Mouse (Mus musculus) embryo, embryonic 9.5 days (tissue): ENCODE results near the gene Vmn2r89.
"Not testable (repeated sequence)": the region's sequence is repeated elsewhere in the genome, so short reads cannot be mapped to it uniquely, and the experiment has no call there.

Experiments
- DNase-seq: peaks from one replicate; pipeline ENCODE4 v3.0.0-alpha.2; 2017; ENCODE audit errors: extremely low spot score

The Vmn2r89 gene

GRCm38 (mm10) chr14:51451557-51451956 is at the start of gene Vmn2r89:
TSS of gene Vmn2r89 (plus strand) at chr14:51451857.
- DNase-seq, result not testable (repeated sequence)

GRCm38 (mm10) chr14:51410520-51410919 is 41.1 kb upstream of the Vmn2r89 start, which contains the start of gene Vmn2r88:
TSS of gene Vmn2r88 (plus strand) at chr14:51410820.
- no peak for DNase-seq

- no peak for DNase-seq
Observed at GRCm38 (mm10) chr14:51423885-51424284, 27.8 kb upstream of the Vmn2r89 start.

GRCm38 (mm10) chr14:51430138-51430537 is 21.5 kb upstream of the Vmn2r89 start:
- not testable (repeated sequence) for DNase-seq

- DNase-seq, result no peak
Observed at GRCm38 (mm10) chr14:51434546-51434945, 17.1 kb upstream of the Vmn2r89 start.

- DNase-seq, result no peak
Observed at GRCm38 (mm10) chr14:51435020-51435419, 16.6 kb upstream of the Vmn2r89 start.

- DNase-seq, result no peak
Observed at GRCm38 (mm10) chr14:51438955-51439354, 12.7 kb upstream of the Vmn2r89 start.

GRCm38 (mm10) chr14:51480278-51480677 is 28.6 kb downstream of the Vmn2r89 start:
- DNase-seq, result not testable (repeated sequence)

GRCm38 (mm10) chr14:51481332-51482015 is 29.8 kb downstream of the Vmn2r89 start:
- DNase-seq, result not testable (repeated sequence)

GRCm38 (mm10) chr14:51482051-51482715 is 30.5 kb downstream of the Vmn2r89 start:
- DNase-seq, result no peak

GRCm38 (mm10) chr14:51482971-51483381 is 31.3 kb downstream of the Vmn2r89 start:
- DNase-seq, result not testable (repeated sequence)

- no peak for DNase-seq
Observed at GRCm38 (mm10) chr14:51483671-51484070, 32.0 kb downstream of the Vmn2r89 start.

GRCm38 (mm10) chr14:51486111-51486510 is 34.5 kb downstream of the Vmn2r89 start:
- no peak for DNase-seq

GRCm38 (mm10) chr14:51495781-51496180 is 44.1 kb downstream of the Vmn2r89 start:
- no peak for DNase-seq

GRCm38 (mm10) chr14:51496955-51497354 is 45.3 kb downstream of the Vmn2r89 start:
- DNase-seq, result no peak

GRCm38 (mm10) chr14:51497958-51498357 is 46.3 kb downstream of the Vmn2r89 start:
- DNase-seq, result no peak

- no peak for DNase-seq
Observed at GRCm38 (mm10) chr14:51499707-51500275, 48.1 kb downstream of the Vmn2r89 start.

GRCm38 (mm10) chr14:51500461-51500860 is 48.8 kb downstream of the Vmn2r89 start:
- DNase-seq, result no peak

GRCm38 (mm10) chr14:51507416-51507815 is 55.8 kb downstream of the Vmn2r89 start:
- DNase-seq, result no peak
